Mouse (Mus musculus) embryonic stem cell, embryonic (primary cell): ENCODE data around the gene Trim62.

Experiments used
- CTCF ChIA-PET, 4 experiments: fragments of 300-600 bp in 2 of 4; fragments of 350-600 bp in 2 of 4; sonication (Branson Sonifier 250); formaldehyde crosslinking; loops; one replicate each; lab custom pipeline; 2022; ENCODE audit warnings: inconsistent platforms in 2 of 4; lab: Charles Lee
- POLR2A ChIA-PET, 4 experiments: fragments of 300-600 bp in 2 of 4; fragments of 350-600 bp in 2 of 4; sonication (Branson Sonifier 250); formaldehyde crosslinking; loops; one replicate each; lab custom pipeline; 2022; ENCODE audit warnings: antibody characterized with exemption in 4 of 4, inconsistent platforms in 1 of 4; lab: Charles Lee

Trim62 gene

DNA sequence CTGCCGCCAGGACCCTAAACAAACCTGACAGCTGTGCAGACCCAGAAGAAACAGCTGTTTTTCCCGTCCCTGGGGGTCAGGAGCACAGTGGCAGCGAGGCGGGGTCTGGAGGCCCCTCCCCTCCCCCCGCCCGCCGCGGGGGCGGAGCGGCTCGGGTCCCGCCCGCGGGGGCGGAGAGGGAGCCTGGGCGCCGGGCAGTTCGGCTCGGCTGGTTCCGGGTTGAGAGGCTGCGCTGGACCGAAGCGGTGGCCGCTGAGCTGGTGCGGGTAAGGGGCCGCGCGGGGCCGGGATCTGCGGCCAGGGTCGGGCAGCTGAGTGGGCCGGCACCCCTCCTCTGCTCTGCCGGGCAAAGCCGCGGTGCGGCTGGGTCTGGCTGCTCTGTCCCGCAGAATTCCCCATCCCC lies at the start of gene Trim62:
Trim62 (plus strand) TSS at position 202 of the 403 bp plus-strand sequence.
- ChIA-PET POLR2A (interaction anchor here in 3 of 4 experiments (1.0 to 3.4 kb wide), 9 partner anchors 9 to 187 kb away, joined by 3 to 18 read pairs (median 3); partner anchors contain the start of gene Rnf19b (in 2 of the 3)), CTCF (interaction anchor here in 3 of 4 experiments (0.6 to 1.6 kb wide), 6 partner anchors 25 to 1683 kb away, joined by 3 to 8 read pairs (median 4); partner anchors contain the start of gene Hpca (in 1 of the 3))

GRCm38 (mm10) chr4:128838202-128838601 lies 45.2 kb upstream of the Trim62 start:
- CTCF ChIA-PET = interaction anchor here in 2 of 4 experiments (0.7 kb wide), 2 partner anchors 45 to 105 kb away, joined by 3 to 4 read pairs; no protein-coding TSS in a partner anchor

DNA sequence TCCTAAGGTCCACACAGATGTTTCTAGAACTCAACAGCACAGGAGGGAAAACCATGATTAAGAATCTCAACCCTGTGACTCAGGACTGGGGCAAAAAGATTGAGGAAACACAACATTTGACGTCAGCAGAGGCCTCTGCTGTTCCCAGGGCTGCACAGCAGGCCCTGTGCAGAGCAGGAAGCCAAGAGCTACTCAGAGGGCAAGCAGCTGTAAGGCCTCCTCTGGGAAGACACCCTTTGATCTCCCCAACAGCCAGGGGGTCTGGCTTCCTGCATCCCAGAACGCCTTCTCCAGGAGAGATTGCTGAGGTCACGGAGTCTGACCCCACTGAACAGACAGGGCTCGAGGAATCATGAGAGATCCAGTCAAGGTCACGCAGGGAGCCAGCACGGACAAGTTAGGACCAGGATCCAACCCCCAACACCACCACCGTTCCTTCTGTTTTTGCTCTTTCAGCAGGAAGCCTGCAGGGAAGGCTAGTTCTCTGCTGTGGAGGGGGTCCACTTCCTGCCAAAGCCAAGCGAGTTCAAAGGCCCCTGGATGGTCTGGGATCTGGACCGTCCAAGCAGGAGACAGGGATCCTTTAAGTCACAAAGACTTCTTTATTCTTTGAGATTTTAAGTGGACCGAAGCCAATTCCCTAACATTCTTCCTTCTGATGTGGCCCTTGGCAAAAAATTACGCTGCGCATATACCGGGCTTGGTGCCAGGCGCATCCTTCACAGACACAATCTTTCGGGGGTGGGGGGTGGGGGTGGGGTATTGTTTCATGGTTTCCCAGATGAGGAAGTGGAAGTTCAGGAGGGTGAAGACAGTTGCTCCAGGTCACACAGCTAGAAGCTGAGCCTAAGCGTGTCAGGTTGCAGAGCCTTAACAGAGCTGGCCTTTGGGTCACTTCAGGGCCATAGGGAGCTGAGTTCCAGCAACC lies 43.3 kb upstream of the Trim62 start:
- CTCF ChIA-PET = no interaction called here
- POLR2A ChIA-PET = interaction anchor here in 3 of 4 experiments (0.5 to 1.3 kb wide), 5 partner anchors 9 to 216 kb away, joined by 3 to 5 read pairs (median 3); no protein-coding TSS in a partner anchor

More at GRCm38 (mm10) chr4:128838202-128838601, 45.2 kb upstream of the Trim62 start:
- POLR2A ChIA-PET = no interaction called here

DNA sequence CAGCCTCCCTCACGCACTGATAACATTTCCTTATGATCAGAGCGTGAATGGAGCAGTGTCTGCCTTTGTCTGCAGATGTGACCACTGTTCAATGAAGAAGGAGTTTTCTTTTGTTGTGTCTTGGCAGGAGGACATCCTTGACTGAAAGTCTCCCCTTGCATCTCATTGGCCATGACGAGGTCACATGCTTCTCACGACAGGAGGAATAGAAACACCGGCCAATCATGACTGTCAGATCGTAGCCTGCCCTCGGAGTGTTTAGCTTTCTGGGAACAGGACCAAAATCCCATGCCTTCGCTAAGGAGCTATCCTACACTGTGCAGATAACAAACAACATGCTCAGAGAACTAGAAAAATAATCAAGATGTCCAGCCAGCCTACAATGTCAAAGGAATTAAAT lies 42.1 kb upstream of the Trim62 start:
- ChIA-PET POLR2A (interaction anchor here in 3 of 4 experiments (0.5 to 1.3 kb wide), 11 partner anchors 29 to 1818 kb away, joined by 3 to 4 read pairs (median 3); partner anchors contain the start of gene A3galt2 (in 1 of the 3)), CTCF (interaction anchor here in 2 of 4 experiments (0.6 kb wide), 2 partner anchors 224 to 241 kb away, joined by 3 to 4 read pairs; no protein-coding TSS in a partner anchor)

- POLR2A ChIA-PET = interaction anchor here in 2 of 4 experiments (0.6 to 0.9 kb wide), 2 partner anchors 37 to 213 kb away, joined by 3 to 4 read pairs; partner anchors contain the start of gene Rnf19b (in 1 of the 2)
- CTCF ChIA-PET = interaction anchor here in 2 of 4 experiments (1.3 to 1.5 kb wide), 2 partner anchors 70 to 133 kb away, joined by 3 read pairs; no protein-coding TSS in a partner anchor
Measured at GRCm38 (mm10) chr4:128844566-128844965, 38.8 kb upstream of the Trim62 start.

DNA sequence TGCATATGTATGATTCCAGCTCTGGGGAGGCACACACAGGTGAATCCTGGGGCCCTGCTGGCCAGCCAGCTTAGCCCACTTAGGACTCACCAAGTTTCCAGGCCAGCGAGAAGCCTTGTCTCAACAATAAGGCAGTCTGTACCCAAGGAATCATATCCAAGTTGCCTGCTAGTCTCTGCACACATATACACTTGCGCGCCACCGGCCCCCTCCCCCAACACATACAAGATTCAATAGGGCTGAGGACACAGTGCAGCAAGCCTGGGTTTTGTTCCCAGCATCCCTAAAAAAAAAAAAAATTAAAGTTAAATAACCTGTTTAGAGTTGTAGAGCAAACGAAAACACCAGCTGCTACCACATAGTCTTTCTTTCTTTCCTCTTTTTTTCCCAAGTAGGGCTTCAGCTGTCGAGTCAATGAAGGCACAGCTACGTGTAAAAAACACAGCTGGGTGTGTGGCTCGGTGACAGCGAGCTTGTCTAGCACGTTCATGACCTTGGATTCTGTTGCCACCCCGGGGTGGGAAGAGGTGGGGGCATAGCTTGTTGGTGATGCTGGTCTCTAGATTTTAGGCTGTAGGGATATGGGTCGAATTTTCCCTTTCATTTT lies 37.9 kb upstream of the Trim62 start:
- POLR2A ChIA-PET = no interaction called here
- CTCF ChIA-PET = interaction anchor here in 2 of 4 experiments (0.7 to 1.3 kb wide), 2 partner anchors 71 to 328 kb away, joined by 3 read pairs; no protein-coding TSS in a partner anchor

DNA sequence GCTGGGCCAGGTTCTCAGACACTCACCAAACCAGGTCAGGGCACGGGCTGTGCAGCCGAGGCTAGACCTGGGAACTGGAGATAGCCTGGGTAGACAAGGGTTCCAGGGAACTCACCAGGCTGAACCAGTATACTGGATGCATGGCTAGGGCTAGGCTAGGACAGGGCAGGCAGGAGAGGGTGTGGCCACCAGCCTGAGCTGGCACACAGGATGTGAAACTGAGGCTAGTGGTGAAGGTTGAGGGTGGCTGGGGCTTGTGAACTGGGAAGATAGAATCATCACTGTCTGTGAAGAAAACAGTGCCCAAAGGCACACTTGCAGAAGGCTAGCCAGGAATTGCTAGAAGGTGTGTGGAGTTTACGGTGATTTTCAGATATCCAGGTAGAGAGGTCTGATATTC lies 34.4 kb upstream of the Trim62 start:
- ChIA-PET POLR2A (interaction anchor here in 1 of 4 experiments (0.6 kb wide), 1 partner anchor 9 kb away, joined by 3 read pairs; no protein-coding TSS in a partner anchor), CTCF (interaction anchor here in 2 of 4 experiments (0.6 kb wide), 3 partner anchors 71 to 888 kb away, joined by 3 to 8 read pairs (median 6); no protein-coding TSS in a partner anchor)

DNA sequence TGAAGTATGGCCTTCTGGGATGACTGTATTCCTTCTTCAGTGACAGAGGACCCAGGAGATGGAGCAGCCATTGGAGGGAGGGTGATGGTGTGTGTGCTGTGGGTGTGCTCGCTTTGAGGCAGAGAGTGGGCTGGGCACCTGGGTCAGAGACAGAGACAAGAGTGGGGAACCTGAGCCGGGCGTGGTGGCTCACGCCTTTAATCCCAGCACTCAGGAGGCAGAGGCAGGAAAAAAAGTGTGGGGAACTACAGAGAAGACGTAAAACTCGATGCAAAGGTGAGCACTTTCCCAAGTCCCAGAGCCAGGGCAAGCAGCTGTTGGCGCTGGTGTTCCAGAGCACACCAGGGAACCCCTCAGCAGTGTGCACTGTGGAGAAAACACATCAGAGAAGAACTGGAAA lies 33.7 kb upstream of the Trim62 start:
- POLR2A ChIA-PET = interaction anchor here in 1 of 4 experiments (1.0 kb wide), 1 partner anchor 38 kb away, joined by 3 read pairs; no protein-coding TSS in a partner anchor
- CTCF ChIA-PET = no interaction called here

DNA sequence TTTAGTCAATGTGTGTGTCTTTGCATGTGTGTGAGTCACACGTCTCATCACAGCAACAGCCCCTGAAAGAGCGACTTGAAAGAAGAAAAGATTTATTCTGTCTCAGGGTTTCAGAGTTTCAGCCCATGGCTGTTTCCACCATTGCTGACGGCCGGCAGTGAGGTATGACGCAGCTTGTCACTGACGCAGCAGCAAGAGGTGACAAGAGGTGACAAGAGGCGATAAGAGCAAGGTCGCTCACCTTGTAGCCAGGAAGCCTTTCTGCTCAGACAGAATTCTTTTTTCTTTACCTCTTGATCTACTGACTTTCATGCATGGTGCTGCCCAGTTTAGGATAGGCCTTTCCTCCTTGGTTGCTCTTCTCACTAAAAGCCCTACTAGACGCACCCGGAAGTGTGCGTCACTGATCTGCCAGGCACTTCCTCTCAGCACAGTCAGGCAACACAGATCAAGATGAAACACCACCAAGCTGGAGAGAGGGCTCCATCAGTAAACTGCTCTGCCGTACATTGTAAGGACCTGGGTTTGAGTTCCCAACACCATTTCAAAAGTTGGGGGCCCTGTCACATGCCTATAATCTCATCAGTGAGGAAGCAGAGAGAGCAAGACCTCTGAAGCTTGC lies 31.0 kb upstream of the Trim62 start:
- CTCF ChIA-PET = no interaction called here
- POLR2A ChIA-PET = interaction anchor here in 1 of 4 experiments (0.7 kb wide), 1 partner anchor 97 kb away, joined by 4 read pairs; no protein-coding TSS in a partner anchor

DNA sequence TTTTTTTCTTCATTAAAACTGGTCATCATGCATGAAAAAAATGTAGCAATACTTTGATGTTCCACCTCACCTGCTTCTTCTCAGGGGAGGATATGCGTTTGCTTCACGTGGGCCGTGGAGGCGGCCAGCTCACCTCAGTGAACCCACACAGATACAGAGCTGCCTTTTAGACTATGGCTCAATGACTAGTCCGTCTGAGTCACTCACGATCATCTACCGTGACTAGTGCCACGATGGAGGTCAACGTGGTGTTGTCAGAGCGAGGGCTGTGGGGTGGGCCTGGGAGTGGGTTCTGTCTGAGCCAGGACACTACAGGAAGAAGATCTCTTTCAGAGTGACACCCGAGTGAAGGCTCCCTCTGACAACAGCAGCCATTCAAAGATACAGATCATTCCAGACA lies 30.3 kb upstream of the Trim62 start:
- CTCF ChIA-PET = no interaction called here
- POLR2A ChIA-PET = no interaction called here

DNA sequence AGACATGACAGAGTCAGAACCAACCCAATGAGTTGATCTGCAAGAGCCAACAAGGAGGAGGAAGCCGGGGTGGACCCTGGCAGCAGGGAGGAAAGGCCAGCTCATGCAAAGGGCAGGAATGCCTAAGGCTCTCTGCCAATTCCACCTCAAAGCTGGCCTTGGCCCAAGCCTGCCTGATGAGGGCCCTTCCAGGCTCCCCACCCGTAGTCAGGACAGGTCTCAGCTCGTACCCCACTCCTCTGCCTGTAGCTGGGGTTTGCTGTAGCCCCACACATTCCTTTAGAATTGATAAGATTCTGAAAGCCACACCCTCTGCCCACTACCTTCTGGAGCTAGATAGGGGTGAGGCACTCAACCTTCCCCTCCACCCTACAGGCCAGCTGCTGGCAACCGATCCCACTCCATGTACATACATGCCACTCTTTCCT lies 27.8 kb upstream of the Trim62 start:
- ChIA-PET CTCF (interaction anchor here in 3 of 4 experiments (0.5 to 1.9 kb wide), 5 partner anchors 53 to 355 kb away, joined by 3 to 7 read pairs (median 5); no protein-coding TSS in a partner anchor), POLR2A (interaction anchor here in 3 of 4 experiments (0.5 to 1.6 kb wide), 5 partner anchors 19 to 321 kb away, joined by 3 to 6 read pairs (median 4); partner anchors contain the start of gene Rnf19b (in 1 of the 3))

GRCm38 (mm10) chr4:128857212-128857611 lies 26.2 kb upstream of the Trim62 start:
- ChIA-PET CTCF (interaction anchor here in 1 of 4 experiments (3.3 kb wide), 1 partner anchor 146 kb away, joined by 20 read pairs; no protein-coding TSS in a partner anchor), POLR2A (interaction anchor here in 1 of 4 experiments (1.6 kb wide), 1 partner anchor 132 kb away, joined by 3 read pairs; no protein-coding TSS in a partner anchor)

GRCm38 (mm10) chr4:128858226-128858625 lies 25.2 kb upstream of the Trim62 start:
- ChIA-PET POLR2A (interaction anchor here in 3 of 4 experiments (0.7 kb wide), 3 partner anchors 30 to 177 kb away, joined by 3 to 5 read pairs (median 4); no protein-coding TSS in a partner anchor), CTCF (interaction anchor here (0.7 to 3.3 kb wide), 12 partner anchors 13 to 241 kb away, joined by 3 to 20 read pairs (median 4); partner anchors contain the start of gene A3galt2 (in 1 of the 4))

DNA sequence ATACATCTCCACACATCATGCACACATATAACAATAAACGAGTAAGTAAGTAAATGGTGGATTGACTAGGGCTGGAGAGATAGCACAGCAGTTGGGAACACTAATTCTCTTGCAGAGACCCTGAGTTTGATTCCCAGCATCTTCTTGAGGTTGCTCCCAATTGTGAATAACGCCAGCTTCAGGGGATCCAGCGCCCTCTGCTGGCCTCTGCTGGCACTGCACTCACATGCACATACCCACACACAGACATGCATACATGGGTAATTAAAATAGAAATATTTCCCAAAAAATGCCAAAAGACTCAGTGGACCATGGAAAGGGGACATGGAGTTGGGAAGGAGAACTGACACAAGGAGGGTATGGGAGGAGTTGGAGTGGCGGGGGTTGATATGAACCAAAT lies 24.5 kb upstream of the Trim62 start:
- ChIA-PET CTCF (interaction anchor here (0.7 to 3.3 kb wide), 12 partner anchors 12 to 242 kb away, joined by 3 to 20 read pairs (median 4); partner anchors contain the start of gene A3galt2 (in 1 of the 4)), POLR2A (interaction anchor here in 3 of 4 experiments (0.7 kb wide), 3 partner anchors 30 to 176 kb away, joined by 3 to 4 read pairs (median 3); no protein-coding TSS in a partner anchor)

DNA sequence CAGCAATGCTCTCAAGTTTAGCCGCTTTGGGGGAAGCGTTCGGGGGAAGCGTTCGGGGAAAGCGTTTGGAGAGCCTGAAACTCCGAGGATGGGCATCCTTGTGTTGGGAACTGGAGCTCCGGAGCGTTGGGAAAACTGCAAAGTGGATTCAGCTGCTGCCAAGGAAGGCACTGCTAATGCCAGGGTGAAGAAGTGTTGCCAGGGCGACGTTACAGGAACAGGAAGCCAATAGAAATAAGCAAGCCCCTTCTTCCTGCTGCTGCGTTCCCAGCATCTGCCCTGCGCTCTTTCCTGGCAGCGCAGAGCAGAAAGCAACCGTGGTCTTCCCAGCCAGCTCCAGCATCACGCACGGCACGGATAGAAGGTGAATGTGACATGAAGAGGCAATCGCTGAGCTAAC lies 10.4 kb upstream of the Trim62 start:
- POLR2A ChIA-PET = interaction anchor here in 2 of 4 experiments (1.3 to 1.4 kb wide), 3 partner anchors 11 to 185 kb away, joined by 4 read pairs; partner anchors contain the start of gene Rnf19b (in 1 of the 2)
- CTCF ChIA-PET = interaction anchor here in 1 of 4 experiments (0.5 kb wide), 1 partner anchor 95 kb away, joined by 6 read pairs; no protein-coding TSS in a partner anchor

- ChIA-PET CTCF (no interaction called here), POLR2A (no interaction called here)
Measured at GRCm38 (mm10) chr4:128874062-128874461, 9.3 kb upstream of the Trim62 start.

DNA sequence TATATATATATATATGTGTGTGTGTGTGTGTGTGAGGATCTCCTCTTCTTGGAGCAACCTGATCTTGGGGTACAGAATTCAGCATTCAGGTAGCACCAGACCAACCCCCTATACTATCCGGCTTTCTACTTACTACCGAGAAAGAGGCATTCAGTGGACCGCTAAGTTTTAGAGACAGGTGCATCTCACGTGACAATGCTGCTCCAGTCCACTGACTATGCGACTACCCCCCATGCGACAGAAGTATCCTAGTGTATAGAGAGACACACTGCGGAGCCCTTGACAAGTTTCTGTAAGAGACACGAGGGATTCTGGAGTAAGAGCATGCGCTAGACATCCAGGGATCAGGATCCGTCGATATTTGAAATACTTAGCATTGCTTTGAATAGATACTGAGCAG lies 7.9 kb upstream of the Trim62 start:
- ChIA-PET CTCF (interaction anchor here in 2 of 4 experiments (0.7 kb wide), 2 partner anchors 81 to 580 kb away, joined by 3 read pairs; no protein-coding TSS in a partner anchor), POLR2A (interaction anchor here in 2 of 4 experiments (0.6 to 1.1 kb wide), 3 partner anchors 9 to 98 kb away, joined by 3 to 4 read pairs (median 3); no protein-coding TSS in a partner anchor)
